Mouse (Mus musculus): ENCODE results near the gene Slc6a14. TPM values are rescaled to one million over a fixed set of nuclear protein-coding genes. Genes with fewer than 3 reads are reported as not detected.

Gene Slc6a14
- polyA plus RNA-seq (2014; fragmentation: Nextera tagmentation; extraction: Ambion mirVana), result 1.2 and 1.3 TPM in 2 replicates

DNA sequence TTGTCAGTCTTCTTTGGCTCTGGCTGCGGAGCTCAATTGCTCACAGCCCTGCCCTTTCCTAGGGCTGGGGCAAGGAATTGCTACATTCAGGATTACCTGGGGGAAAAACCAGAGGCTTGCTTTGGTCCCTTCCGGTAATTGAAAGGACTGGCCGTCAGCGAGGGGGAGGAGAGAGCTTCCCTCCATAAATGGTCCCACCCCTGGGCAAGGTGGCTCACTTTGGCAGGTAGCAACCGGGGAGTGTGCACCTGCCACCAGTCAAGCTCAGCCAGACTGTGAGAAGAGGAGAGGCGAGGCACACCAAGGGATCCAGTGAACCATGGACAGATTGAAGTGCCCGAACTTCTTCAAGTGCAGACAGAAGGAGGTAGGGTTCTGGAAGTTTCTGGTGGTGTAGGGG is at the start of gene Slc6a14:
Slc6a14 (plus strand) TSS at position 68 of the 400 bp plus-strand sequence.
- DNase-seq (ENCODE audit: low spot score) (no peak), ATAC-seq (ENCODE audit: low read depth) (no peak)
- no peaks in the 10 kb centered on the region for H3K9me3 ChIP-seq (ENCODE audit: control insufficient read depth, low read length)
- no peaks in the 10 kb centered on the region for H3K27me3 ChIP-seq (replicated peaks; ENCODE audit: control insufficient read depth, insufficient read depth, low read length)
- no peak within 1 kb of the TSS for H3K27ac ChIP-seq (replicated peaks; ENCODE audit: low read depth, low read length)
- no peak within 1 kb of the TSS for H3K4me2 ChIP-seq (ENCODE audit: low read depth, low read length)
- no peaks in the 10 kb centered on the region for H3K36me3 ChIP-seq (ENCODE audit: control insufficient read depth, insufficient read depth, low read length)
- no peak within 1 kb of the TSS for H3K9ac ChIP-seq (ENCODE audit: low read depth, low read length)
- H3K4me1 ChIP-seq (ENCODE audit: control insufficient read depth, insufficient read depth, low read length), result no peaks in the 10 kb centered on the region
- WGBS, result 62% methylated on average over 7 of the region's 7 CpGs
- H3K4me3 ChIP-seq (ENCODE audit: low read depth, low read length), result no peak within 1 kb of the TSS

DNA sequence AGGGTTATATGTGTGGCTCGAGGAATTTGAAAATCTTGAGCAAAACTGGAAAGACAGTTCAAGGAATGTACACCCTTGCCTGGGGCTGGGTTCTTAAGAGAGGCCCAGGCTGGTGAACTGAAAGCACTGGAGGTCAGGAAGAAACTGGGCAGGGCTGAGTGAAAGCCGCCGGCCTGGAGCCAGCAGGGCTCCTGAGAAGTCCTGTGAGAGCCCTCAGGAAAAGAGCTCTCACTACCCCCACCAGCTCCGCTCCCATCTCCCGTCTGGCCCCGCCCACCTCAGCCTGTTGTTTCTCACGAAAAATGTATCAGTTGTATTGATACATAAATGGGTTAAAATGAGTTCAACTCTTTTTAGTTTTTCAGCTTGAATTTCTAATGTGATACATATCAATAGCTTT is 43.8 kb upstream of the Slc6a14 start:
- Histone ChIP-seq H3K4me1 (ENCODE audit: control insufficient read depth, insufficient read depth, low read length) (no peaks in the 10 kb centered on the region), H3K27ac (replicated peaks; ENCODE audit: low read depth, low read length) (no peak overlapping the region), H3K9me3 (ENCODE audit: control insufficient read depth, low read length) (no peaks in the 10 kb centered on the region), H3K36me3 (ENCODE audit: control insufficient read depth, insufficient read depth, low read length) (no peaks in the 10 kb centered on the region), H3K4me2 (ENCODE audit: low read depth, low read length) (no peak overlapping the region), H3K27me3 (replicated peaks; ENCODE audit: control insufficient read depth, insufficient read depth, low read length) (no peaks in the 10 kb centered on the region), H3K9ac (ENCODE audit: low read depth, low read length) (no peak overlapping the region), H3K4me3 (ENCODE audit: low read depth, low read length) (no peak overlapping the region)
- WGBS, result 30% methylated on average over 7 of the region's 7 CpGs
- ATAC-seq (ENCODE audit: low read depth) (no peak), DNase-seq (ENCODE audit: low spot score) (no peak)

DNA sequence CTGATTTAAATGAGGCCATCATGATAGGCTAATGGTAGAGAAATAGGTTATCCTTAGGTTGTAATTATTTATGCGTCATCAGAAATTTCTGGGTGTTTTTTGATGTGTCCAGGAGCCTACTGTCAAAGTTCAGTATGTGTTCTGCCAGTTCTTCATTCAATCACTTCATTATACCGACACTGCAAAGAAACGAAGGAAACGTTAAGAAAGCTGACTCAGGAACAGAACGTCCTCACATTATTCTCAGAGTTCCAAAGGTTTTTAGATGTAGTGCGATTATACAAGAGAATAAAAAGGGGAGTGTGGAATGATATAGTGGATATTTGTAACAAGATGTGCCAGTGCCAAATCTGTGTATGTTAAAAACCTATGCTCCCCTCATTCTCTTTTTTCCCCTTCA is 19.5 kb upstream of the Slc6a14 start:
- no peak for DNase-seq (ENCODE audit: low spot score)
- H3K36me3 ChIP-seq (ENCODE audit: control insufficient read depth, insufficient read depth, low read length), result no peaks in the 10 kb centered on the region
- 69% methylated on average over 6 of the region's 6 CpGs for WGBS
- H3K9ac ChIP-seq (ENCODE audit: low read depth, low read length), result no peak overlapping the region
- H3K4me3 ChIP-seq (ENCODE audit: low read depth, low read length), result no peak overlapping the region
- no peaks in the 10 kb centered on the region for H3K27me3 ChIP-seq (replicated peaks; ENCODE audit: control insufficient read depth, insufficient read depth, low read length)
- H3K27ac ChIP-seq (replicated peaks; ENCODE audit: low read depth, low read length), result no peak overlapping the region
- H3K4me2 ChIP-seq (ENCODE audit: low read depth, low read length), result no peak overlapping the region
- no peaks in the 10 kb centered on the region for H3K4me1 ChIP-seq (ENCODE audit: control insufficient read depth, insufficient read depth, low read length)
- H3K9me3 ChIP-seq (ENCODE audit: control insufficient read depth, low read length), result no peaks in the 10 kb centered on the region
- no peak for ATAC-seq (ENCODE audit: low read depth)

DNA sequence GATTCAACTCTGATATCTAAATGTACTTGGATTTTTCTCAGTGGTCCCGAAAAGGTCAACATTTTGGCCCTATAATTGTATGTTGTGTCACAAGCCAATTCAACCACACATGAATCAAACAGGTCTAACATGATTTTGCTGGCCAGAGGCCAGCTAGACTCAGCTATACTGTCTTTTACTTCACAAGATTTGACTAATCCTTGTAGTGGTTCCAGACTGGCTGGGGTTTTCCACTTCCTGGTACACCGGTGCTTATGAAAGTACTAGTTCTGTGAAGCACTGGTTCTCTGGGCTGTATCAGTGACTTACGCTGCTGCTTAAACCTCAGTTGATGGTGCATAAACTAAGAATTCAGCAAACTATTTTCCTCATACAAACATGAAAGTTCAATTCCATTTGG is 19.0 kb upstream of the Slc6a14 start:
- ATAC-seq (ENCODE audit: low read depth) (no peak; the same call in 1 of the 2 replicates), DNase-seq (ENCODE audit: low spot score) (peak; percentile 32)
- H3K27ac ChIP-seq (replicated peaks; ENCODE audit: low read depth, low read length), result no peak overlapping the region
- no peak overlapping the region for H3K4me3 ChIP-seq (ENCODE audit: low read depth, low read length)
- H3K9ac ChIP-seq (ENCODE audit: low read depth, low read length), result no peak overlapping the region
- 79% methylated on average over 3 of the region's 3 CpGs for WGBS
- no peaks in the 10 kb centered on the region for H3K9me3 ChIP-seq (ENCODE audit: control insufficient read depth, low read length)
- H3K4me1 ChIP-seq (ENCODE audit: control insufficient read depth, insufficient read depth, low read length), result no peaks in the 10 kb centered on the region
- H3K27me3 ChIP-seq (replicated peaks; ENCODE audit: control insufficient read depth, insufficient read depth, low read length), result no peaks in the 10 kb centered on the region
- H3K36me3 ChIP-seq (ENCODE audit: control insufficient read depth, insufficient read depth, low read length), result no peaks in the 10 kb centered on the region
- no peak overlapping the region for H3K4me2 ChIP-seq (ENCODE audit: low read depth, low read length)

DNA sequence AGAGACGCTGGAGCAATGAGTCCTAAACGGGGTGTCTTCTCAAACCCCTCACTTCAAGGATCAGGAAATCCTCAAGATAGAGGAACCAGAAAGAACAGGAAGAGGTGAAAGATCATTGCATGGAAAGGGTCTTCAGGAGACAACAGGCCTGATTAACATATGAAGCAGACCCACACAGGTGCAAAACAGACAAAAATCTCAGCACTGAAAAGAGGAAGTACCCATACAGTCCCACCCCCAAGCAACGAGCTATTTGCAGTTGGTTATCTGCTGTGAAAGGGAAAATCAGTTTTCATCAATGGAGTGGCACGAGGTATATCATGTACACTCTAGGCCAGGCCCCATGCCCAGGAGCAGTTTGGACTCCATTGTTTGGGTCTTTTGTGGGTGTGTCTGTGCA is 13.1 kb upstream of the Slc6a14 start:
- ATAC-seq (ENCODE audit: low read depth) (no peak), DNase-seq (ENCODE audit: low spot score) (no peak)
- H3K9ac ChIP-seq (ENCODE audit: low read depth, low read length), result no peak overlapping the region
- no peaks in the 10 kb centered on the region for H3K4me1 ChIP-seq (ENCODE audit: control insufficient read depth, insufficient read depth, low read length)
- H3K4me3 ChIP-seq (ENCODE audit: low read depth, low read length), result no peak overlapping the region
- no peaks in the 10 kb centered on the region for H3K36me3 ChIP-seq (ENCODE audit: control insufficient read depth, insufficient read depth, low read length)
- no peak overlapping the region for H3K27ac ChIP-seq (replicated peaks; ENCODE audit: low read depth, low read length)
- H3K9me3 ChIP-seq (ENCODE audit: control insufficient read depth, low read length), result no peaks in the 10 kb centered on the region
- no peak overlapping the region for H3K4me2 ChIP-seq (ENCODE audit: low read depth, low read length)
- no peaks in the 10 kb centered on the region for H3K27me3 ChIP-seq (replicated peaks; ENCODE audit: control insufficient read depth, insufficient read depth, low read length)
- WGBS, result 82% methylated on average over 4 of the region's 4 CpGs

DNA sequence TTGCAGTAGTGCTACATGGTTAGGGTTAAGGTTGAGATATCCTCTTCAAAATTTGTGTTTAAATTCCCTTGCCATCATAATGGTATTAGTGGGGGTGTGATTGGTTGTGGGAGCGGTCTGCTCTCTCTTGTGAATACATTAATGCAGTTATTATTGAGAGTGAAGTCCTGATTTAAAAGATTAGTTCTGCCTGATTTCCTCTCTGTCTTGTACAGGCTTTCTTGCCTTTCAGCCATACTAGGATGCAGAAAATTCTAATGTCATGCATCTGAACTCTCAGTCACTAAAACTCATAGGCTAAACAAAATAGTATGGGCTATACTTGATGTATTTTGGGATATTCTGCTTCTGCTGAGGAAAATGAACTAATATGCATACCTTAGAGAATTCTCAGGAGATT is 10.2 kb upstream of the Slc6a14 start:
- H3K27ac ChIP-seq (replicated peaks; ENCODE audit: low read depth, low read length), result no peak overlapping the region
- no peaks in the 10 kb centered on the region for H3K36me3 ChIP-seq (ENCODE audit: control insufficient read depth, insufficient read depth, low read length)
- H3K9me3 ChIP-seq (ENCODE audit: control insufficient read depth, low read length), result no peaks in the 10 kb centered on the region
- DNase-seq (ENCODE audit: low spot score), result no peak
- H3K4me1 ChIP-seq (ENCODE audit: control insufficient read depth, insufficient read depth, low read length), result no peaks in the 10 kb centered on the region
- H3K4me2 ChIP-seq (ENCODE audit: low read depth, low read length), result no peak overlapping the region
- no peak overlapping the region for H3K4me3 ChIP-seq (ENCODE audit: low read depth, low read length)
- no peaks in the 10 kb centered on the region for H3K27me3 ChIP-seq (replicated peaks; ENCODE audit: control insufficient read depth, insufficient read depth, low read length)
- 80% methylated on average over 1 of the region's 1 CpGs for WGBS
- H3K9ac ChIP-seq (ENCODE audit: low read depth, low read length), result no peak overlapping the region
- no peak for ATAC-seq (ENCODE audit: low read depth)

DNA sequence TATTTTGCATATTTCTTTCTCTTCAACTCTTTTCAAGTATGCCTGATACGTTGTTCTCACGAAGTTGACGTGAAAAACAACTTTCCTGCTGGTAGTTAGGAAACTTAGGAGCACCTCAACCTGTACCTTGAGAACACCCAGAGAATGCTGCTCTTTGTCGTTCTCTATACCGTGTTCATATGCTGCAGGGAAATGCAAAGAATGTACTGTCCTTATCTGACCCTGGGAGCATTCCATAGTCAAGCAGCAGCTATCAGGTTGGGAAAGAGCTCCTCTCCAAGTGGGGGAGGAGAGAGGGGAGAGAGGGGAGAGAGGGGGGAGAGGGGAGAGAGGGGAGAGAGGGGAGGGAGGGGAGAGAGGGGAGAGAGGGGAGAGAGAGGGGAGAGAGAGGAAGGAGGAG is 597 bp downstream of the Slc6a14 start:
- no peak overlapping the region for H3K4me2 ChIP-seq (ENCODE audit: low read depth, low read length)
- no peaks in the 10 kb centered on the region for H3K9me3 ChIP-seq (ENCODE audit: control insufficient read depth, low read length)
- no peak overlapping the region for H3K27ac ChIP-seq (replicated peaks; ENCODE audit: low read depth, low read length)
- ATAC-seq (ENCODE audit: low read depth), result no peak
- H3K36me3 ChIP-seq (ENCODE audit: control insufficient read depth, insufficient read depth, low read length), result no peaks in the 10 kb centered on the region
- WGBS, result 61% methylated on average over 5 of the region's 5 CpGs
- no peak for DNase-seq (ENCODE audit: low spot score)
- no peaks in the 10 kb centered on the region for H3K27me3 ChIP-seq (replicated peaks; ENCODE audit: control insufficient read depth, insufficient read depth, low read length)
- no peak overlapping the region for H3K4me3 ChIP-seq (ENCODE audit: low read depth, low read length)
- H3K4me1 ChIP-seq (ENCODE audit: control insufficient read depth, insufficient read depth, low read length), result no peaks in the 10 kb centered on the region
- no peak overlapping the region for H3K9ac ChIP-seq (ENCODE audit: low read depth, low read length)

DNA sequence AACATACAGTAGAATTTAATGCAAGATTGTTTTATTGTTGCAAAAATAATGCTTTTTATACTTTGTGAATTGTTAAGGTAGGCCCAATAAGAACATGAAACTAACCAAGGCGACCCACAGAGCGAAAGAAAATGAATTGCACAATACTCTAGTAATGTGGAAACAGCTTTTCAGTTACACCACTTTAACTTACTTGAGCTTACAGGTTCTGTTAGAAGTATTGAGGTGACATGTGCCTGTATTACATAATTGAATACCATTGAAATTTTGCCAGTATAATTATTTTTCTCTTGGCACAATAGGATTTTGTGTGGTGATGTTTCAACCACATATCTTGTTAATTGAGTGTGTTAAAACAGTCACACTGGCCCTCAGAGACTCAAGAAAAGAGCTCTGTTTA is 2.2 kb downstream of the Slc6a14 start:
- DNase-seq (ENCODE audit: low spot score) (no peak), ATAC-seq (ENCODE audit: low read depth) (no peak)
- Histone ChIP-seq H3K36me3 (ENCODE audit: control insufficient read depth, insufficient read depth, low read length) (no peaks in the 10 kb centered on the region), H3K9ac (ENCODE audit: low read depth, low read length) (no peak overlapping the region), H3K9me3 (ENCODE audit: control insufficient read depth, low read length) (no peaks in the 10 kb centered on the region), H3K27me3 (replicated peaks; ENCODE audit: control insufficient read depth, insufficient read depth, low read length) (no peaks in the 10 kb centered on the region), H3K4me3 (ENCODE audit: low read depth, low read length) (no peak overlapping the region), H3K27ac (replicated peaks; ENCODE audit: low read depth, low read length) (no peak overlapping the region), H3K4me1 (ENCODE audit: control insufficient read depth, insufficient read depth, low read length) (no peaks in the 10 kb centered on the region), H3K4me2 (ENCODE audit: low read depth, low read length) (no peak overlapping the region)
- 89% methylated on average over 2 of the region's 2 CpGs for whole genome bisulfite sequencing

DNA sequence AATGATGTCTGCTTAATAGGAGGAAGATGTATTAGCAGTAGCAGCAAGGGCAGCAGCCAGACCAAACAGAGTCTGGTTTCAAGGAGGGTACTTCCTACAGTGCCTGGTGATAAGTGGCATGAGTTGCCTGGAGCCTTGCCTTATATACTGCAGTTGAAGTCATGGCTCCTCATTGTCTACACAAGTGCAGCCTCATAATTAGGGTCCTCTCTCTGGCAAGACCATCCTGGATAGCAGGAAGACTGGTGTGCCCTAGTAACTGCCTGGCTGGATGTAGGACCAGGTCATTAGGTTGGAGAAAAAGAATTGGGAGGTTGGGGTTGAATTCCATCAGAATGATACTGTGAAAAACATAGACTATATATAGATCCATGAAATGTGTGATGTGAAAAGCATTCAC is 30.3 kb downstream of the Slc6a14 start, which contains the start of gene Gm28269:
Gm28269 (minus strand) TSS at position 101 of the 400 bp plus-strand sequence.
- no peak for DNase-seq (ENCODE audit: low spot score)
- Histone ChIP-seq H3K9me3 (ENCODE audit: control insufficient read depth, low read length) (no peaks in the 10 kb centered on the region), H3K27me3 (replicated peaks; ENCODE audit: control insufficient read depth, insufficient read depth, low read length) (no peaks in the 10 kb centered on the region), H3K27ac (replicated peaks; ENCODE audit: low read depth, low read length) (no peak within 1 kb of the TSS), H3K4me2 (ENCODE audit: low read depth, low read length) (no peak within 1 kb of the TSS), H3K4me3 (ENCODE audit: low read depth, low read length) (no peak within 1 kb of the TSS), H3K9ac (ENCODE audit: low read depth, low read length) (no peak within 1 kb of the TSS), H3K36me3 (ENCODE audit: control insufficient read depth, insufficient read depth, low read length) (no peaks in the 10 kb centered on the region), H3K4me1 (ENCODE audit: control insufficient read depth, insufficient read depth, low read length) (no peaks in the 10 kb centered on the region)
- no peak for ATAC-seq (ENCODE audit: low read depth)
